Mouse (Mus musculus) thymus, adult 18-20 months (tissue): Measurements from ENCODE around the gene Umodl1.

Experiments
- DNase-seq, 2 experiments: peaks; one replicate each; pipeline ENCODE4 v3.0.0; 2022; ENCODE audit warnings: mixed read lengths in 2 of 2

Umodl1 gene

GRCm38 (mm10) chr17:31039626-31040025 lies 85.2 kb downstream of the Umodl1 start:
- no peak for DNase-seq

- DNase-seq, result no peak
Measured at GRCm38 (mm10) chr17:31040421-31040820, 86.0 kb downstream of the Umodl1 start.

GRCm38 (mm10) chr17:31042751-31043150 lies 88.3 kb downstream of the Umodl1 start:
- DNase-seq, result no peak

- DNase-seq, result peak; percentile 68 to 74
Measured at GRCm38 (mm10) chr17:31057151-31057890, 102.9 kb downstream of the Umodl1 start, which contains the start of gene Abcg1. Gene Abcg1 (plus strand): TSS chr17:31057675.

GRCm38 (mm10) chr17:31057891-31058744 lies 103.7 kb downstream of the Umodl1 start:
- no peak for DNase-seq

GRCm38 (mm10) chr17:31058745-31059085 lies 104.3 kb downstream of the Umodl1 start:
- DNase-seq, result peak; percentile 72 to 88

- no peak for DNase-seq
Measured at GRCm38 (mm10) chr17:31060196-31060587, 105.8 kb downstream of the Umodl1 start.
